Mouse (Mus musculus): Measurements from ENCODE around the gene Il1rn.

- TF ChIP-seq POLR2A (IDR thresholded peaks at IDR 0.05; ENCODE audit: borderline replicate concordance, low read depth, low read length) (no peak), CTCF (IDR thresholded peaks at IDR 0.05; ENCODE audit: low read depth, low read length) (no peak)
These were observed 19.7 kb upstream of the Il1rn start for GRCm38 (mm10) chr2:24316919-24317318.

Data from bone marrow macrophage, adult 2 months (primary cell).